Mouse (Mus musculus) heart, postnatal 0 days (tissue): ENCODE data around the gene Sept1. TPM values are rescaled to one million over a fixed set of nuclear protein-coding genes. Genes with fewer than 3 reads are reported as not detected.
A peak's percentile ranks its signal among the peaks of the same experiment; 100 is the strongest.

ENCODE experiments used
- ATAC-seq: fragments of 200-750 bp; cut with Nextera tagmentation; 2 replicates; pipeline ENCODE4 v1.8.0; 2017; ENCODE audit warnings: low read depth, moderate number of reproducible peaks, moderate library complexity; ENCODE audit not compliant: insufficient read depth
- DNase-seq: peaks from one replicate; pipeline ENCODE4 v3.0.0-alpha.2; 2016; ENCODE audit warnings: low spot score
- H3K27ac ChIP-seq: fragments of 300-500 bp; sonication (generic); 2 replicates; pipeline ENCODE4 v1.5.1; 2014; ENCODE audit warnings: low read depth, mild to moderate bottlenecking
- H3K27me3 ChIP-seq: fragments of 300-500 bp; sonication (generic); 2 replicates; pipeline ENCODE4 v1.6.1; 2014; ENCODE audit warnings: low read length, mixed read lengths; ENCODE audit not compliant: control insufficient read depth, insufficient read depth
- H3K36me3 ChIP-seq: fragments of 300-500 bp; sonication (generic); replicated peaks from 2 replicates; pipeline ENCODE4 v1.6.1; 2014; ENCODE audit warnings: low read length, mixed read lengths; ENCODE audit not compliant: control insufficient read depth, insufficient read depth
- H3K4me1 ChIP-seq: fragments of 300-500 bp; sonication (generic); 2 replicates; pipeline ENCODE4 v1.6.1; 2014; ENCODE audit warnings: antibody characterized with exemption; ENCODE audit not compliant: control insufficient read depth, insufficient read depth
- H3K4me2 ChIP-seq: fragments of 300-500 bp; sonication (generic); 2 replicates; pipeline ENCODE4 v1.6.1; 2014; ENCODE audit warnings: low read depth, mild to moderate bottlenecking, low read length, moderate library complexity
- H3K4me3 ChIP-seq: fragments of 300-500 bp; sonication (generic); 2 replicates; pipeline ENCODE4 v1.5.1; 2014; ENCODE audit warnings: low read depth, low read length
- H3K9ac ChIP-seq: fragments of 300-500 bp; sonication (generic); replicated peaks from 2 replicates; pipeline ENCODE4 v1.6.1; 2014; ENCODE audit warnings: low read depth, low read length, mixed read lengths
- H3K9me3 ChIP-seq: fragments of 300-500 bp; sonication (generic); replicated peaks from 2 replicates; pipeline ENCODE4 v1.6.1; 2016; ENCODE audit warnings: low read length; ENCODE audit not compliant: control insufficient read depth
- CTCF ChIP-seq: IDR thresholded peaks from 2 replicates; pipeline ENCODE4 v1.5.1; 2016; ENCODE audit warnings: antibody characterized with exemption, control low read depth, low read depth
- EP300 ChIP-seq: IDR thresholded peaks from 2 replicates; pipeline ENCODE4 v1.6.1; 2016; ENCODE audit warnings: antibody characterized with exemption, low read depth
- WGBS: fragments of 180-500 bp; shearing (Covaris S2); extraction: QIAGEN DNeasy Blood & Tissue Kit; methylation state at CpG from one replicate; pipeline ENCODE4 v1.1.7; 2014; 5-methylcytosine and 5-hydroxymethylcytosine counted together
- polyA plus RNA-seq: library from polyadenylated mRNA; unstranded; fragments of >200 nt; fragmentation: Nextera tagmentation; extraction: Ambion mirVana; gene quantifications from 2 replicates; pipeline ENCODE4 v1.2.1, GENCODE M21; 2015
- total RNA-seq: library from RNA; depleted of rRNA; stranded (reverse); fragments of >200 nt; gene quantifications from 2 replicates; pipeline ENCODE4 v1.2.3, GENCODE M21; 2014; ENCODE audit warnings: low replicate concordance

Gene Sept1
- total and polyA plus RNA-seq, 2 experiments from 2014 or later: 2.3 to 18.7 TPM

GRCm38 (mm10) chr7:127211014-127211745 lies 21.8 kb downstream of the Sept1 start:
- ATAC-seq (no peak), DNase-seq (no peak)
- Histone ChIP-seq H3K9ac (0 out of 2 replicates have a peak overlapping the region, but pooled peaks have one; percentile 5), H3K4me1 (peaks cover 19% of the 10 kb centered on the region), H3K36me3 (no peaks in the 10 kb centered on the region), H3K4me2 (no peak overlapping the region), H3K27ac (no peak overlapping the region), H3K27me3 (no peaks in the 10 kb centered on the region), H3K4me3 (no peak overlapping the region), H3K9me3 (no peaks in the 10 kb centered on the region)
- TF ChIP-seq CTCF (no peak), EP300 (no peak)
- WGBS: 53% methylated on average over 5 of the region's 5 CpGs

- no peak for ATAC-seq
- no peak overlapping the region for H3K4me3 ChIP-seq
- H3K27me3 ChIP-seq: no peaks in the 10 kb centered on the region
- H3K9ac ChIP-seq: no peak overlapping the region
- H3K9me3 ChIP-seq: no peaks in the 10 kb centered on the region
- no peaks in the 10 kb centered on the region for H3K36me3 ChIP-seq
- H3K4me1 ChIP-seq: peaks cover 18% of the 10 kb centered on the region
- TF ChIP-seq CTCF: no peak
- no peak for TF ChIP-seq EP300
- H3K4me2 ChIP-seq: no peak overlapping the region
- 83% methylated on average over 4 of the region's 4 CpGs for WGBS
- H3K27ac ChIP-seq: 0 out of 2 replicates have a peak overlapping the region, but pooled peaks have one; percentile 8
- DNase-seq: no peak
Measured at GRCm38 (mm10) chr7:127210266-127210665, 22.7 kb downstream of the Sept1 start.

- Histone ChIP-seq H3K4me1 (peaks cover 16% of the 10 kb centered on the region), H3K36me3 (no peaks in the 10 kb centered on the region), H3K27ac (peak overlapping the region; percentile 88; the same call in 1 of the 2 replicates), H3K4me2 (no peak overlapping the region; the same call in 1 of the 2 replicates), H3K9me3 (no peaks in the 10 kb centered on the region), H3K27me3 (no peaks in the 10 kb centered on the region), H3K4me3 (no peak overlapping the region), H3K9ac (no peak overlapping the region)
- 84% methylated on average over 5 of the region's 5 CpGs for WGBS
- TF ChIP-seq EP300 (no peak), CTCF (no peak)
- no peak for ATAC-seq
- no peak for DNase-seq
Measured at GRCm38 (mm10) chr7:127209851-127210250, 23.1 kb downstream of the Sept1 start.

- under 1% methylated on average over 43 of the region's 44 CpGs for WGBS
- peak; percentile 61; the same call in 1 of the 2 replicates for TF ChIP-seq EP300
- TF ChIP-seq CTCF: peak; percentile 73
- H3K36me3 ChIP-seq: peaks cover 3% of the 10 kb centered on the region
Measured at GRCm38 (mm10) chr7:127208553-127209438, 24.1 kb downstream of the Sept1 start, which contains the start of gene Mylpf. Mylpf (plus strand) TSS chr7:127208890.

GRCm38 (mm10) chr7:127208295-127208552 lies 24.7 kb downstream of the Sept1 start, which contains the start of gene Tbc1d10b:
Tbc1d10b (minus strand) TSS chr7:127208468.
- H3K9me3 ChIP-seq: no peaks in the 10 kb centered on the region
- DNase-seq: no peak
- WGBS: under 1% methylated on average over 37 of the region's 44 CpGs
- peak within 1 kb of the TSS; percentile 91 for H3K4me2 ChIP-seq
- peaks cover 8% of the 10 kb centered on the region for H3K36me3 ChIP-seq
- no peaks in the 10 kb centered on the region for H3K27me3 ChIP-seq
- H3K27ac ChIP-seq: peak within 1 kb of the TSS; percentile 90
- H3K4me3 ChIP-seq: peak within 1 kb of the TSS; percentile 70
- ATAC-seq: no peak
- H3K9ac ChIP-seq: peak within 1 kb of the TSS; percentile 77
- TF ChIP-seq EP300 (no peak), CTCF (no peak)
- peaks cover 13% of the 10 kb centered on the region for H3K4me1 ChIP-seq

More at GRCm38 (mm10) chr7:127208553-127209438, 24.1 kb downstream of the Sept1 start, which contains the start of gene Mylpf:
- H3K27me3 ChIP-seq: no peaks in the 10 kb centered on the region
- H3K9me3 ChIP-seq: no peaks in the 10 kb centered on the region
- H3K9ac ChIP-seq: peak within 1 kb of the TSS; percentile 77
- peak within 1 kb of the TSS; percentile 91 for H3K4me2 ChIP-seq
- H3K4me3 ChIP-seq: peak within 1 kb of the TSS; percentile 70
- H3K4me1 ChIP-seq: peaks cover 13% of the 10 kb centered on the region
- peak; percentile 92 for ATAC-seq
- H3K27ac ChIP-seq: peak within 1 kb of the TSS; percentile 90
- peak; percentile 100 for DNase-seq
